Mouse (Mus musculus) left cerebral cortex, adult 8-10 months (tissue): Measurements from ENCODE around the gene Sigmar1. TPM values are rescaled to one million over a fixed set of nuclear protein-coding genes. Genes with fewer than 3 reads are reported as not detected.

Source experiments
- total RNA-seq, 4 experiments: library from RNA; stranded (reverse); gene quantifications; 2 replicates each; pipeline ENCODE4 v1.2.4; 2022

Gene Sigmar1
- total RNA-seq, 4 experiments from 2014 or later: 49.7 to 59.2 (median 54.4) TPM

Other genes with a start within 250 kb of the Sigmar1 start
- gene 1110017D15Rik, start 238.8 kb downstream of the Sigmar1 start, total RNA-seq: 1 to 10 TPM; 2.7 to 5.7 (median 4.3) TPM
- 100 to 1,000 TPM; 201 to 205 (median 202) TPM for gene Fam219a, start 186.6 kb downstream of the Sigmar1 start, total RNA-seq
- gene Dnaic1, start 186.4 kb downstream of the Sigmar1 start, total RNA-seq: 10 to 100 TPM in 1 of 4 experiments, 1 to 10 TPM in 3; 7.7 to 11.7 (median 9.6) TPM
- gene Enho, start 115.8 kb downstream of the Sigmar1 start, total RNA-seq: 10 to 100 TPM; 55.3 to 62.7 (median 59.3) TPM
- gene Cntfr, start 59.1 kb downstream of the Sigmar1 start, total RNA-seq: 100 to 1,000 TPM in 3 of 4 experiments, 10 to 100 TPM in 1; 96.7 to 125 (median 111) TPM
- gene Il11ra1, start 56.2 kb downstream of the Sigmar1 start, total RNA-seq: 10 to 100 TPM; 31.6 to 45.5 (median 38.1) TPM
- gene Rpp25l, start 42.6 kb downstream of the Sigmar1 start, total RNA-seq: 10 to 100 TPM; 28.4 to 33.9 (median 30.0) TPM
- 100 to 1,000 TPM; 158 to 167 (median 165) TPM for gene Dctn3, start 33.0 kb downstream of the Sigmar1 start, total RNA-seq
- gene Arid3c, start 25.0 kb downstream of the Sigmar1 start, total RNA-seq: under 1 TPM; 0.37 to 0.78 (median 0.54) TPM
- gene Galt, start 929 bp downstream of the Sigmar1 start, total RNA-seq: 10 to 100 TPM; 71.9 to 85.1 (median 76.5) TPM
- 100 to 1,000 TPM; 189 to 252 (median 238) TPM for gene Ccl27a, start 18.1 kb upstream of the Sigmar1 start, total RNA-seq
- gene Gm21541, start 147.5 kb upstream of the Sigmar1 start, total RNA-seq: 1 to 10 TPM in 2 of 4 experiments, not detected in 2; 2.0 to 6.1 TPM
- 10 to 100 TPM; 41.9 to 50.5 (median 45.2) TPM for gene Gm20878, start 185.4 kb upstream of the Sigmar1 start, total RNA-seq
- 1 to 10 TPM; 2.7 to 5.2 (median 4.8) TPM for gene Fam205a4, start 209.9 kb upstream of the Sigmar1 start, total RNA-seq